Mouse (Mus musculus): Measurements from ENCODE around the gene Egfl8. TPM values are rescaled to one million over a fixed set of nuclear protein-coding genes. Genes with fewer than 3 reads are reported as not detected.
A peak's percentile ranks its signal among the peaks of the same experiment; 100 is the strongest.

The Egfl8 gene
- total and polyA plus RNA-seq, 2 experiments from 2014 or later = 3.5 to 7.4 TPM

DNA sequence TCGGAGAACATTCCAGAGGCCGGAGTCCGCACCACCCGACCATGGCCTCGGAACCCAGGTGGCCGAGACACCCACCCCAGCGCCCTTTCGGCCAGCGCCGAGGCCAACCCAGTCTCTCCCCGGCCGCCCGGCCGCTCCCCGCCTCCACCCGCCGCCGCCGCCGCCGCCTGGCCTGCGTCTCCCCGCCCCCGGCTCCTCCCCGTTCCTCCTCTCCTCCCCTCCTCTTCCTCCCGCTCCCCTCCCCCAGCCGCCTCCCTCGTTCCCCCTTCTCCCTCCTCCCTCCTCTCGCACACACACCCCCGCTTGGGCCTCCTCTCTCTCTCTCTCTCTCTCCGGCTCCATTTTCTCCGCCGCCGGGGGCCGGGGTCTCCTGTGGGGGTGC lies 23.8 kb downstream of the Egfl8 start:
- H3K4me3 ChIP-seq (ENCODE audit: low read length) = peak overlapping the region; percentile 85
- H3K4me2 ChIP-seq (ENCODE audit: low read depth, low read length) = peak overlapping the region; percentile 97
- 2% methylated on average over 26 of the region's 35 CpGs for WGBS
- peaks cover 22% of the 10 kb centered on the region; the same call in 1 of the 2 replicates for H3K36me3 ChIP-seq (ENCODE audit: insufficient read depth, low read length)
- peak; percentile 92 for DNase-seq (ENCODE audit: low spot score)
- peak; percentile 50 for ATAC-seq
- H3K27me3 ChIP-seq (ENCODE audit: insufficient read depth, low read length) = no peaks in the 10 kb centered on the region
- no peaks in the 10 kb centered on the region for H3K9me3 ChIP-seq (ENCODE audit: low read length)
- no peak for TF ChIP-seq CTCF (IDR thresholded peaks at IDR 0.05; ENCODE audit: low read depth)
- H3K4me1 ChIP-seq (ENCODE audit: insufficient read depth, low read length) = peaks cover 25% of the 10 kb centered on the region
- peak overlapping the region; percentile 96 for H3K27ac ChIP-seq
- H3K9ac ChIP-seq (replicated peaks; ENCODE audit: low read length) = peak overlapping the region; percentile 96

GRCm38 (mm10) chr17:34591029-34591993 lies 24.5 kb downstream of the Egfl8 start, which contains the start of gene Pbx2:
Pbx2 (plus strand) TSS chr17:34591266.
- H3K27ac ChIP-seq = peak within 1 kb of the TSS; percentile 96
- peaks cover 25% of the 10 kb centered on the region for H3K4me1 ChIP-seq (ENCODE audit: insufficient read depth, low read length)
- peak within 1 kb of the TSS; percentile 97 for H3K4me2 ChIP-seq (ENCODE audit: low read depth, low read length)
- H3K9ac ChIP-seq (replicated peaks; ENCODE audit: low read length) = peak within 1 kb of the TSS; percentile 96
- H3K9me3 ChIP-seq (ENCODE audit: low read length) = no peaks in the 10 kb centered on the region
- no peak for TF ChIP-seq CTCF (IDR thresholded peaks at IDR 0.05; ENCODE audit: low read depth)
- no peaks in the 10 kb centered on the region for H3K27me3 ChIP-seq (ENCODE audit: insufficient read depth, low read length)
- no peak for ATAC-seq
- DNase-seq (ENCODE audit: low spot score) = peak; percentile 29
- 4% methylated on average over 21 of the region's 21 CpGs for WGBS
- H3K4me3 ChIP-seq (ENCODE audit: low read length) = peak within 1 kb of the TSS; percentile 85
- H3K36me3 ChIP-seq (ENCODE audit: insufficient read depth, low read length) = peaks cover 19% of the 10 kb centered on the region; the same call in 1 of the 2 replicates

DNA sequence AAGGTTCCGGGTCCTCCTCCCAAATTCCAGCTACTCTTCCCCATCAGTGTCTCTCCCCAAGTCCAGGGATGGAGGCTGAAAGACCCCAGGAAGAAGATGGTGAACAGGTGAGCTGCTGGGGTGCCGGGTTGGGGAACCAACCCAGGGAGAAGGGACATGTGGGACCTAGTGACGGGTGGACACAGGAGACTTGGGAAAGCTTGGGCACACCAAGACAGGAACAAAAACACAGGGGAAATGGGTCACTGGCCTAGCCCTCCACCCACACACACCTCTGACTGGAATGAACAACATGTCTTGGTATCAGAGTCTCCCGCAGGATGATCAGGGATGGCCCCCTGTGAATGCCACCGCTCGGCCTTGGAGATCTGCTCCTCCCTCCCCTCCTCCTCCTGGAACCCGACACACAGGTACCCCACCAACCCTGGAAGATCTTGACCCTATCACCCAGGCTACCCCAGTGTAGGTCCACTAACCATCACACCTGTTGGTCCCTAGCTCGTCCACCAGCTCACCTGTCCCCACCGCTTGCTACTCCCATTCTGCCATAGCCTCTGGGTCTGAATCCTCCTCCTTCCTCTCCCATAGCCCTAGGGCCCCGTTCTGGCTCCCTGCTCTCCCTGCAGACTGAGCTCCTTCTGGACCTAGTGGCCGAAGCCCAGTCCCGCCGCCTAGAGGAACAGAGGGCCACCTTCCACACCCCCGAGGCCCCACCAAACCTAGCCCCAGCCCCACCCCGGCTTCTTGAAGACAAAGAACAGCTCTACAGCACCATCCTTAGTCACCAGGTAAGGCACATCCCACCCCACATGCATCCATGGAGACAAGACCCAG lies 25.4 kb downstream of the Egfl8 start:
- DNase-seq (ENCODE audit: low spot score) (no peak), ATAC-seq (no peak)
- Histone ChIP-seq H3K4me1 (ENCODE audit: insufficient read depth, low read length) (peaks cover 25% of the 10 kb centered on the region), H3K9ac (replicated peaks; ENCODE audit: low read length) (no peak overlapping the region), H3K27me3 (ENCODE audit: insufficient read depth, low read length) (no peaks in the 10 kb centered on the region), H3K36me3 (ENCODE audit: insufficient read depth, low read length) (peaks cover 9% of the 10 kb centered on the region; the same call in 1 of the 2 replicates), H3K4me3 (ENCODE audit: low read length) (no peak overlapping the region), H3K4me2 (ENCODE audit: low read depth, low read length) (0 out of 2 replicates have a peak overlapping the region, but pooled peaks have one; percentile 11), H3K27ac (peak overlapping the region; percentile 96; the same call in 1 of the 2 replicates), H3K9me3 (ENCODE audit: low read length) (no peaks in the 10 kb centered on the region)
- WGBS = 66% methylated on average over 13 of the region's 15 CpGs
- no peak for TF ChIP-seq CTCF (IDR thresholded peaks at IDR 0.05; ENCODE audit: low read depth)

DNA sequence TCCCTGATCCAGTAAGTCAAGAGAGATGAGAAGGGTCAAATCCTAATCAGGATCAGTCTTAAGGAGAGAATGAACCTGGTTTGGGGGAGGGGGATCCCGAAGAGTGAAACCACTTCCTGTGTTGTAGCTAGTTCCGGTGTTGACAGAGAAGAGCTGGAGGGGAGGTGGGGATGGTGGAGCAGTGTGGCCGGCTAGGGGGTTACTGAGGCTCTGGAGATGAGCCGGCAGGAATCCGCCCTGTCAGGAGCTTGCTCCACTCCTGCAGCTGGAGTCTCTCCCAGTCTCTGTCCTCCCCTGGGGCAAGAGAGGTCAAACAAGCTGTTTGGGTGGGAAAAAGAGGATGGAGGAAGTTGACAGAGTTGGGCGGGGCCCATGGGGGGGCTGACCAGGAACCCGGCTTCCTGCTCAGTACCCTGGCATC lies 26.1 kb downstream of the Egfl8 start, which contains the start of gene Gpsm3:
Gene Gpsm3, plus strand, starts transcription at position 126 of the 421 bp plus-strand sequence.
- 27% methylated on average over 7 of the region's 7 CpGs for WGBS
- Histone ChIP-seq H3K36me3 (ENCODE audit: insufficient read depth, low read length) (0 out of 2 replicates have a peak, but pooled peaks cover 2% of the 10 kb centered on the region), H3K27ac (peak within 1 kb of the TSS; percentile 96; the same call in 1 of the 2 replicates), H3K27me3 (ENCODE audit: insufficient read depth, low read length) (no peaks in the 10 kb centered on the region), H3K9me3 (ENCODE audit: low read length) (no peaks in the 10 kb centered on the region), H3K9ac (replicated peaks; ENCODE audit: low read length) (no peak within 1 kb of the TSS), H3K4me1 (ENCODE audit: insufficient read depth, low read length) (peaks cover 25% of the 10 kb centered on the region), H3K4me2 (ENCODE audit: low read depth, low read length) (peak within 1 kb of the TSS; percentile 11; the same call in 1 of the 2 replicates), H3K4me3 (ENCODE audit: low read length) (no peak within 1 kb of the TSS)
- DNase-seq (ENCODE audit: low spot score) (no peak), ATAC-seq (no peak)
- no peak for TF ChIP-seq CTCF (IDR thresholded peaks at IDR 0.05; ENCODE audit: low read depth)

GRCm38 (mm10) chr17:34589206-34589605 lies 26.6 kb downstream of the Egfl8 start:
- Histone ChIP-seq H3K27me3 (ENCODE audit: insufficient read depth, low read length) (no peaks in the 10 kb centered on the region), H3K4me2 (ENCODE audit: low read depth, low read length) (peak overlapping the region; percentile 5; the same call in 1 of the 2 replicates), H3K27ac (no peak overlapping the region), H3K9ac (replicated peaks; ENCODE audit: low read length) (no peak overlapping the region), H3K9me3 (ENCODE audit: low read length) (no peaks in the 10 kb centered on the region), H3K4me1 (ENCODE audit: insufficient read depth, low read length) (peaks cover 24% of the 10 kb centered on the region), H3K36me3 (ENCODE audit: insufficient read depth, low read length) (no peaks in the 10 kb centered on the region), H3K4me3 (ENCODE audit: low read length) (no peak overlapping the region)
- TF ChIP-seq CTCF (IDR thresholded peaks at IDR 0.05; ENCODE audit: low read depth) = no peak
- WGBS = 55% methylated on average over 7 of the region's 7 CpGs
- ATAC-seq (no peak), DNase-seq (ENCODE audit: low spot score) (no peak)

GRCm38 (mm10) chr17:34588767-34589166 lies 27.0 kb downstream of the Egfl8 start:
- Histone ChIP-seq H3K4me3 (ENCODE audit: low read length) (no peak overlapping the region), H3K9ac (replicated peaks; ENCODE audit: low read length) (no peak overlapping the region), H3K9me3 (ENCODE audit: low read length) (no peaks in the 10 kb centered on the region), H3K27me3 (ENCODE audit: insufficient read depth, low read length) (no peaks in the 10 kb centered on the region), H3K4me2 (ENCODE audit: low read depth, low read length) (no peak overlapping the region), H3K4me1 (ENCODE audit: insufficient read depth, low read length) (peaks cover 19% of the 10 kb centered on the region), H3K36me3 (ENCODE audit: insufficient read depth, low read length) (no peaks in the 10 kb centered on the region), H3K27ac (no peak overlapping the region)
- no peak for ATAC-seq
- no peak for DNase-seq (ENCODE audit: low spot score)
- WGBS = 66% methylated on average over 3 of the region's 3 CpGs
- TF ChIP-seq CTCF (IDR thresholded peaks at IDR 0.05; ENCODE audit: low read depth) = no peak
